In the genomic region with DNA sequence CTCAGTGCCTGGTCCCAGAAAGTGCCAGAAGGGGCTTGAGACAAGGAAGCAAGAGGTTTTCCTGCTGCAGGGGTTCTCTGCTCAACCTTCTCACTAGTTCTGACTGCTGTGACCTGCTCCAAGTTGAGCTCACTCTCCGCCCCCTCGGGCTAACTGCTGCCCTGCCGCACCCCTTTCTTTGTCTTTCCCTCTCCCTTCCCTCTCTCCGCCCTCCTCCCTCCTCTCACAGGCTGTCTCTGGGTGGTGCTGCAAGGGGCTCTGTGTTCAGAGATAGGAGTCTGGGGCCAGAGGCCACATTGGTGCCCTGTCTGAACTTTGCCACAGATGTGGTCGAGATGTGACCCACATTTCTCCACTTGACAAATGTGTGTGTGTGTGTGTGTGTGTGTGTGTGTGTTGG, we compare ENCODE assay signal across 8 mouse cellular contexts. TPM values are rescaled to one million over a fixed set of nuclear protein-coding genes. Genes with fewer than 3 reads are reported as not detected.
DNase-seq lines count a peak whose midpoint lies in the region; ATAC-seq lines count a peak whose summit lies in the region.

A gene (minus strand): TSS at position 375 of the 400 bp plus-strand sequence.

- no peak for ATAC-seq in forebrain, embryonic 11.5 days (replicated peaks; ENCODE audit: low FRiP score)
- no peak for ATAC-seq in forebrain, embryonic 15.5 days (replicated peaks)
- peak; percentile 93 for ATAC-seq in liver, embryonic 13.5 days (ENCODE audit: low read depth)
- no peak for ATAC-seq in activated CD4-positive, CD25-positive, alpha-beta regulatory T cell, adult 4 months
- ATAC-seq in monocyte, adult 5-6 weeks (replicated peaks; ENCODE audit: insufficient number of reproducible peaks, low FRiP score, low TSS enrichment, poor library complexity, severe bottlenecking): no peak
- ATAC-seq in midbrain, embryonic 14.5 days (ENCODE audit: low FRiP score, low TSS enrichment): no peak

- peak; percentile 61 for DNase-seq in forebrain, embryonic 11.5 days (ENCODE audit: low spot score)
- DNase-seq in urinary bladder, postnatal 14 days (ENCODE audit: low spot score): peak; percentile 57
- DNase-seq in urinary bladder, postnatal 10 days (ENCODE audit: low spot score): no peak
- DNase-seq in liver, embryonic 13.5 days: peak; percentile 64
- no peak for DNase-seq in midbrain, embryonic 14.5 days

- no peak within 1 kb of the TSS for H3K4me3 ChIP-seq in forebrain, embryonic 11.5 days (ENCODE audit: low read depth, low read length)
- no peak within 1 kb of the TSS for H3K4me3 ChIP-seq in forebrain, embryonic 15.5 days
- H3K4me3 ChIP-seq in liver, embryonic 13.5 days (replicated peaks): peak within 1 kb of the TSS; percentile 37
- H3K4me3 ChIP-seq in midbrain, embryonic 14.5 days (replicated peaks; ENCODE audit: low read depth, low read length): no peak within 1 kb of the TSS

- H3K27ac ChIP-seq in forebrain, embryonic 11.5 days (ENCODE audit: low read depth, low read length): no peak within 1 kb of the TSS
- H3K27ac ChIP-seq in forebrain, embryonic 15.5 days (replicated peaks): no peak within 1 kb of the TSS
- peak within 1 kb of the TSS; percentile 78 for H3K27ac ChIP-seq in liver, embryonic 13.5 days
- H3K27ac ChIP-seq in midbrain, embryonic 14.5 days (replicated peaks; ENCODE audit: low read depth, low read length): no peak within 1 kb of the TSS; the same call in 1 of the 2 replicates

- no peaks in the 10 kb centered on the region for H3K9me3 ChIP-seq in forebrain, embryonic 11.5 days (ENCODE audit: control insufficient read depth, low read length)
- H3K9me3 ChIP-seq in forebrain, embryonic 15.5 days: no peaks in the 10 kb centered on the region
- no peaks in the 10 kb centered on the region for H3K9me3 ChIP-seq in liver, embryonic 13.5 days (replicated peaks)
- no peaks in the 10 kb centered on the region for H3K9me3 ChIP-seq in midbrain, embryonic 14.5 days (ENCODE audit: control insufficient read depth, low read length)

- no peak within 1 kb of the TSS for H3K4me2 ChIP-seq in forebrain, embryonic 11.5 days (ENCODE audit: low read depth, low read length, severe bottlenecking)
- no peak within 1 kb of the TSS for H3K4me2 ChIP-seq in forebrain, embryonic 15.5 days (replicated peaks)
- H3K4me2 ChIP-seq in liver, embryonic 13.5 days: peak within 1 kb of the TSS; percentile 65
- H3K4me2 ChIP-seq in midbrain, embryonic 14.5 days (ENCODE audit: low read length): no peak within 1 kb of the TSS

- no peaks in the 10 kb centered on the region for H3K27me3 ChIP-seq in forebrain, embryonic 11.5 days (ENCODE audit: control insufficient read depth, insufficient read depth, low read length)
- H3K27me3 ChIP-seq in forebrain, embryonic 15.5 days: no peaks in the 10 kb centered on the region
- H3K27me3 ChIP-seq in liver, embryonic 13.5 days: no peaks in the 10 kb centered on the region
- H3K27me3 ChIP-seq in midbrain, embryonic 14.5 days (ENCODE audit: control insufficient read depth, insufficient read depth, low read length): no peaks in the 10 kb centered on the region

- 14% methylated on average over 5 of the region's 5 CpGs for WGBS in forebrain, embryonic 11.5 days
- WGBS in forebrain, embryonic 15.5 days: 29% methylated on average over 5 of the region's 5 CpGs
- WGBS in liver, embryonic 13.5 days (ENCODE audit: insufficient replicate concordance): 6% methylated on average over 5 of the region's 5 CpGs
- 22% methylated on average over 5 of the region's 5 CpGs for WGBS in midbrain, embryonic 14.5 days

- H3K36me3 ChIP-seq in forebrain, embryonic 11.5 days (ENCODE audit: control insufficient read depth, insufficient read depth, low read length): no peaks in the 10 kb centered on the region
- no peaks in the 10 kb centered on the region for H3K36me3 ChIP-seq in forebrain, embryonic 15.5 days
- no peaks in the 10 kb centered on the region for H3K36me3 ChIP-seq in liver, embryonic 13.5 days
- H3K36me3 ChIP-seq in midbrain, embryonic 14.5 days (ENCODE audit: control insufficient read depth, insufficient read depth, low read length): no peaks in the 10 kb centered on the region

- no peak within 1 kb of the TSS for H3K9ac ChIP-seq in forebrain, embryonic 11.5 days (ENCODE audit: low read length)
- no peak within 1 kb of the TSS for H3K9ac ChIP-seq in forebrain, embryonic 15.5 days (replicated peaks)
- H3K9ac ChIP-seq in liver, embryonic 13.5 days: peak within 1 kb of the TSS; percentile 60
- no peak within 1 kb of the TSS for H3K9ac ChIP-seq in midbrain, embryonic 14.5 days (replicated peaks; ENCODE audit: low read length)

- peaks cover 5% of the 10 kb centered on the region for H3K4me1 ChIP-seq in forebrain, embryonic 11.5 days (replicated peaks; ENCODE audit: control insufficient read depth, insufficient read depth, low read length)
- H3K4me1 ChIP-seq in forebrain, embryonic 15.5 days: no peaks in the 10 kb centered on the region
- peaks cover 67% of the 10 kb centered on the region for H3K4me1 ChIP-seq in liver, embryonic 13.5 days (replicated peaks)
- peaks cover 5% of the 10 kb centered on the region; the same call in 1 of the 2 replicates for H3K4me1 ChIP-seq in midbrain, embryonic 14.5 days (ENCODE audit: control insufficient read depth, insufficient read depth, low read length)

RNA-seq across cellular contexts. Expression of the gene that starts here (rescaled TPM):
- 2.3 and 5.2 TPM in 2 replicates for polyA plus RNA-seq in forebrain, embryonic 11.5 days (2014; fragmentation: Nextera tagmentation; extraction: Ambion mirVana)
- polyA plus RNA-seq in forebrain, embryonic 15.5 days (2015; fragmentation: Nextera tagmentation; extraction: Ambion mirVana): 3.1 TPM in 2 replicates
- 6.8 and 7.2 TPM in 2 replicates for polyA plus RNA-seq in liver, embryonic 13.5 days (2015; fragmentation: Nextera tagmentation; extraction: Ambion mirVana)
- not detected for polyA plus RNA-seq in activated CD4-positive, CD25-positive, alpha-beta regulatory T cell, adult 4 months (2017; shearing (Covaris generic))
- total RNA-seq in monocyte, adult 5-6 weeks (2017): not detected in 3 replicates
- polyA plus RNA-seq in midbrain, embryonic 14.5 days (2014; fragmentation: Nextera tagmentation; extraction: Ambion mirVana): 0.50 and 1.6 TPM in 2 replicates

Comparison
In these comparisons a context has a peak if more than half of its experiments do, and no peak if none do; other contexts are left out.
1. DNase-seq: peak in forebrain, embryonic 11.5 days (single experiment), urinary bladder, postnatal 14 days (single experiment) and liver, embryonic 13.5 days (single experiment); none in urinary bladder, postnatal 10 days (single experiment) and midbrain, embryonic 14.5 days (single experiment).